Mouse (Mus musculus) spleen, postnatal 14 days (tissue): ENCODE data around the gene Itgb2.

Experiments used
- DNase-seq, 2 experiments: peaks; one replicate each; pipeline ENCODE4 v3.0.0; 2021 to 2022; ENCODE audit warnings: low spot score in 2 of 2

Itgb2 gene

DNA sequence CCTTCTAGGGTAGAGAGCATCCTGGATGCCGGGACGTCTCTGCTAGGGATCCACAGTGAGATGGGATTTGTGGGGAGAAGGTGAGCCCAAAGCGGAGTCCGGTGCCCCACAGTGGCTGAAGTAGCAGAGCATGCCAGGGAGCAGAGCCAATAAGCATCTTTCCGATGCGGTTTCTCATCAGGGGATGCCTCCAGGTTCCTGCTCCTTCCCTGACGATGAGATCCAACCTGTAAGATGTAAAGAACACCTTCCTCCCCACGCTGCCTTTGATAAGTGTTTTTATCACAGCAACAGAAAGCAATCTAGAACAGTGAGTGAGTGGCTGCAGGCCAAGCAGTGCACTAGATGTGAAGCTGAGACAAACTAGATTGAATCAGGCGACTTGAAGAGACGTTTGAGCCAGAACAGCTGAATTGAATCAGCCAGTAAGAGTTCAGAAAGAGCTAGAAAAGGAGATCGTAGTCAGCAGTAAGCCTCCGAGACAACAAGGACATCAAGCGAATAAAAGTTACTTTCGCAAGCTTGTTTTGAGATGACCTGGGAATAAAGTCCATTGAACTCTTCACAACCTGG, 13.6 kb upstream of the Itgb2 start:
- no peak for DNase-seq

DNA sequence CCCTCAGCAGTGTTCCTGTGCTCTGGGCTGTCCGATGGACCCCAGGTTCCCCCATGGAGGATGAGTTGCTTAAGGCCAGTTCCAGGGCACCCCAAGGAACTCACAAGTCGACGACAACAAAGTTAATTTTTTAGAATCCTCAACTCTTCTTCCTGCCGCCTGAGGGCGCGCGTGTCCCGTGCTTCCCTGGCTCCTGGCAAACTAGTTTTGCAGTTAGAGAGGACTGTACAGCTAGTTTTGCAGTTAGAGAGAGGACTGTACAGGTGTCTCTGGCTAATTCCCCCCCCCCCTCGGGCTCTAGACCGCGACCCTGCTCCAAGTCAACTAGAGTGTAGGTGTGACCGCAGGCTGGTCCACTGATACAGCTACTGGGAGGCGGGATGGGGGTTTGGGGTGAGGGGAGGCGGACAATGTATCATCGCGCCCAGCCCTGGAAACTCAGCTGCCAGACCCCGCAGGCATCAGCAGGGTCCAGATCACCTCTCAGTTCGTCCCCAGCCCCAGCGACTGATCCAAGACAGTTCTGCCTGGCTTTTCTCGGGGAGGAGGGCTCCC, 12.9 kb upstream of the Itgb2 start:
- DNase-seq, result peak; percentile 56 to 70

DNA sequence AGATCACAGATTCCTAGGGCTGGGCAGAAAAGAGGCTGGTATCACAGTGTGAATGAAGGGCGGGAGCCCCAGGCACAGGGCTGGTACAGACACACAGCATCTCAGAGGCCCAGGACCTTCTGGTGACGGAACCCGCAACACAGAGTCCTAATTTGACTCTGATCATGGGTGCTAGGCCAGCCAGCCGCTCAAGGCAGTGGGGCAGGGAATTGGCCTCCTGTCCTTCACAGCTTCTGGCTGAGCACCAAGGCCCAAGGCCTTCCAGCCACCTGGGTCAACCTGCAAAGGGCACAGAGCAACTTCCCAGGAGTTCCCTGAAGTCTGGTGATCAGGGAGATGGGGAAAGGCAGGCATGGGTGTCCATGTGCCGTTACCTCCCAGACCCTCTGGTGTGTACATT, 12.3 kb upstream of the Itgb2 start:
- no peak for DNase-seq

DNA sequence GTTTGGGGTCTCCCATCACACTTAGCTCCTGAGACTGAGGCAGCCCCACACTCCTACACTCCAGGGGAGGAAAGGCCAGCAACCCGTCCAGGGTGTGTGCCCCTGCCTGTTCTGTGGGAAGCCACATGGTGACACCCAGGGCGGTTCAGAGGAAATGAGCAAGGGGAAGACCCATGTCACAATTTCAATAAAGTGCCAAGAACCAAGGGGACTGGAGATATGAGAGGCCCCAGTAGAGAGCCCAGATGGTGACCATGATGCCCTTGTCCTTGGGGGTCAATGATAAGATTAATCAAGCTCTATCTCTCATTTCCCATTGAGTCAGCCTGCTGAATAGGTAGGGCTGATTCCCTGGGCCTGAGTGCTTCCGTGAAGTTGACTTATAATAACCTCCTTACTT, 10.9 kb upstream of the Itgb2 start:
- DNase-seq, result no peak

DNA sequence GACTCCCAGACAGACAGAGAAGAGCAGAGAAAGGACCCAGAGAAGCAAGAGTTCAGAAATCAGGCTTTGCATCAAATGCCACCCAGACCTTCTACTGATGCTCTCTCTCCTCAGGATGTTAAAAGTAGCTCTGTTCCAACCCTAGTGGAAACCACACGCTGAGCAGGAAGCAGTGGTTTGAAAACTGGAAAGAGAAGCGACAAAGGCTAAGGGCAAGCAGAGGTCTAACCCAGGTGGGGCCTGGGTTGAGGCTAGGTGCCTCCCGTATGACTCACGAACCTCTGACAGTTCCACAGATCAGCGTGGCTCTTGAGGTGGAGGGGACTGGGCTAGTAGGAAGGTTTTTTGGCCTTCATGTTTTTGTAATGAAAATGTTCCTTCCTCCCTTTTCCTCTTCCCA, 9.6 kb upstream of the Itgb2 start:
- DNase-seq, result no peak

DNA sequence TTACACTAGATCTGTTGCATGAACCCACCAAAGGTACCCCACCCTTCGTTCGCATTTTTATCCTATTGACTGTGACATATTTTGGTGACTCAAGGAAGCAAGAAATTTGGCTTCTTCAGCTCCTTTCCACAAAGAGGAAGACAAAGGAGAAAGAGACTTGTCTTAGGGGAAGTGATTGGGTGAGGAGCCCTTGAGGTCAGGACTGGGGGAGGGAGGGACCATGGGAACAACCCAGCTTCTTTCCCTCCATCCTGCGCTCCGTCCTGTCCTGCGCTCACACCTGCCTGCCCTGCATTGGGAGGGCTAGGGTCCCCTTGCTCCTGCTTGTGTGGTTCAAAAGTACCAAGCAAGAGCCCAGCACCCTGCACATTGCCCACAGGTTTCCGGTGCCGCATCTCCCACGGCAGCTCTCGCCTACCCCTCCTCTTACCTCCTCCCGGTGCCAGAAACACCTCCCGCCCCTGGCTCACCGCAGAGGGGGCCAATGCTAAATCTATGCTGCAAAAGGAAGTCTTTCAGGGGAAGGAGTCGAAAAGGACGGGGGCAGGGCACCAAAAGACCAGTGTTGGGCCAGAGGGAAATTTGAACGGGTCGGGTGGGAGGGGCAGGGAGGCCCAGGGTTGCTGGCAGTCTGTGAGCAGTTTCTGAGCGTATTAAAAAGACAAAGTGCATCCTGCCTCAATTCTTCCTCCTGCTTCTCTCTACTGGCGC, 7.9 kb upstream of the Itgb2 start:
- DNase-seq, result peak in 1 of 2 experiments; percentile 33

DNA sequence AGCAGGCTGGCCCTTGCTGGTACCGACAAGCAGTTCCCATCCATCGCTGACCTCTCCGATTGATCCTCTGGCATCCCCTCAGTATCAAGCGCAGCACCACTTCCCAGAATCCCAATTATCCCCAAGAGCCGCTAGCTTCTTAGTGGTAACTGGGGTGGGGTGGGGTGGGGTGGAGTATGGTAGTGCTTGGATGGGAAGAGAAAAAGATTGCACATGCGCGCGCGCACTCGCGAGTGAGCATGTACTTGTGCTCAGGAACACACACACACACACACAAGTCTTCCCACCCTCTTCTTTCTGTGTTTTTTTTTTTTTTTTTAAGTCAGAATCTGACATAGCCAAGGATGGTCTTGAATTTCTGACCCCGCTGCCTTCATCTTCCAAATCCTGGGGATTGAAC, 7.3 kb upstream of the Itgb2 start:
- DNase-seq, result no peak

DNA sequence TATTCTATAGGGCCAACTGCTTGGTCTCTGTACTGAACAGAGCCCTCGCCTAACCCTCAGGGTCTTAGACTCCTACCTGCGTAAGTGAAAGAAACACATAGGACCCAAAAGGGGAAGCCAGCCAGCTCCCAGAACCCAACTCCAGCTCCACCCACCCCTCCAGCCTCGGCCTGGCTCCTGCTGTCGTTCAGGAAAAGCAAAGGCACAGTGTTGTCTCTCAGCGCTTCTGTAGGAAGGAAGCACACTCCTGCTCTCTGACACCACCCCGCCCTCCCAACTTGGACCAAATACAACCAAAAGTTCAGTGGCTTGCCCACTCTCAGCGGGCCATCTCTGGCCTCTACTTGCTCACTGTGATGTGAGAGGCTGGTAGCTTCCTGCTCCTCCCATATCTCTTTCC, 6.7 kb upstream of the Itgb2 start:
- DNase-seq, result no peak

DNA sequence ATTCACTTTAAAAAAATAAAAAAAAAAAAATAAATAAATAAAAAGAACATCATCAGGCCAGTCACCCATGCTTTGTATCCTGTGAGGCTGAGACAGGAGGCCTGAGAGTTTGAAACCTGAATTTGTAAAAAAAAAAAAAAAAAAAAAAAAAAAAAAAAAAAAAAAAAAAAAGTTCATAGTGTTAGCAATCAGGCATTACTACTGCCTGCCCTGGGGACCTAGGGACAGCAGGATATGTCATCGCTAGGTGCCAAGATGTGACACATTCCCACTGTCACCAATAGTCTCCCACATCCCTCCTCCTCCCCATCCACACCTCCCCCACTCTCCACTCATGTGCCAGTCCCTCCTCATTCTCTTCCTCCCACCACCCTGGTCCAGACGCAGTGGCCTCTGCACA, 3.6 kb upstream of the Itgb2 start:
- no peak for DNase-seq

DNA sequence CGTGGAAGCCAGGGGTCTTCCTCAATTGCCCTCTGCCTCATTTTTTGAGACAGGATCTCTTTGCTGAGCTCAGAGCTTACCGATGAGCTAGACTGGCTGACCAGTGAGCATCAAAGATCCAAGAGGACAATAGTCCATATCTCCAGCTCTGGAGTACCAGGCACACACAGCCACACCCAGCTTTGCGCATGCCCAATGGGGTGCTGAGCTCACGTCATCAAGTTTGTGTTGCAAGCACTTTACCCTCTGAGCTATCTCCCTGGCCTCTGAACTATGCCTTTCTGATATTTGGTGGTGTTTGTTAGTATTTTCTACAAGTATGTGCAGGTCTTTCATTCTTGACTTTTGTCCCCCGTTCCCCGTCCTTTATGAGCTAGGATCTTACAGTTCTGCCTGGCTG, 1.4 kb upstream of the Itgb2 start:
- no peak for DNase-seq

DNA sequence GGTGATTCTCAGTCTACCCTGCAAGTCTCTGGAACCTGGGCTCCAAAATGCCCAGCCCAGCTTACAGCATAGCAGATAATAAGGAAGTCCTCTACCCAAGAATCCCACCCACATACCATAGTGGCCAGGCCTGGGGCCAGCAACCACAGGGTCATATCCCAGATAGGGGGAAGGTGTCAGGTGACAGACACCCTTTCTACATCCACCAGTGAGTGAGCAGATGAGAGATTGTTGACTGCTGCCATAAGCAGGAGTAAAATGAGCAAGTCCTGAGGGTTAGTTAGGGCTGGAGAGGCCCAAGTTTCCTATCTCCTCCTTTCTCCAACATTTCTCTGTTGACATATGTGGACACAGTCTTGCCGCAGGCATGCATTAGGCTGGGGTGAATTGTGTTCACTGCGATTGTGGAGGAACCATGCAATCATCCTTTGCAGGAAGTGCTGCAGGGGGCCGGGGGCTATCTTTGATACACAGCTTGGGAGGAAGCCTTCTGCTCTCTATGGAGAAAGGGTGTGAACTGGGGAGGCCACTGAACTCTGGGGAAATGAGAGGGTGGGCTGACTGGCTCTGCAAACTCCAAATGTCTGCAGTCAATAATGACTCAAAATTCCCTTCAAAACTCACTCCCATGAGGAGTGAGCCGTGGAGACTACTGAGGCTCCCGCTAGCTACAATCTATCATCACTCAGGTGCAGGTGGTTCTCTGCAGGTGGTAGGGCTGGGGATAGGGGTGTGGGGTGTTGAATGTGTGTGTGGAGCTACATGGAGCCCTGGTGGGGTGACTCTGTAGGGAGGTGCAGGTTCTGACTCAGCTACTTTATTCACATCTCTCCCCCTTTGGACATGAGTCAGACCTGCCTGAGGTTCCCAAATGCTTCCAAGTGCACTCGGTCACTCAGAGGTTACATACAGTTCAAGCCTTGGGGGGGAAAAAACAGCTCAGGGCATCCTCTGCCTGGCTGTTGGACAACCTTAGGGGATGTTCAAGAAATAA, 1.3 kb downstream of the Itgb2 start:
- DNase-seq, result no peak

DNA sequence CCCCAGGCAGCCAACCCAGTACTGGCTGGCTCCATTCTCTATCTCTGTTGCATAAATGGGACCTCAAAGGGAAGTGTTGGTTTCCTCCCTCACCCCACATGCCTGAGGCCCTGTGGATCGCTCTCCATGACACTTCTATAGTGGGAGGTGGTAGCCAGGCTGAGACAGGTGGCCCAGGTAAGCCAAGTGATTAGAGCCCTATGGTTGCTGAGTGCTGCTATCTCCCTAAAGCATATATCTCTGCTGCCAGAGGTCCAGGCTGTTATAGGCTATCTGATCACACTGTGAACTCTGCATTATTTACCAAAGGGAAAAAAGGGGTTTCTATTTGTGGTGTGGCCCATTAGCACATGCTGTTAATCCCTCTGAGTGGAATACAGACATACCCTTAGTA, 2.0 kb downstream of the Itgb2 start:
- DNase-seq, result no peak

DNA sequence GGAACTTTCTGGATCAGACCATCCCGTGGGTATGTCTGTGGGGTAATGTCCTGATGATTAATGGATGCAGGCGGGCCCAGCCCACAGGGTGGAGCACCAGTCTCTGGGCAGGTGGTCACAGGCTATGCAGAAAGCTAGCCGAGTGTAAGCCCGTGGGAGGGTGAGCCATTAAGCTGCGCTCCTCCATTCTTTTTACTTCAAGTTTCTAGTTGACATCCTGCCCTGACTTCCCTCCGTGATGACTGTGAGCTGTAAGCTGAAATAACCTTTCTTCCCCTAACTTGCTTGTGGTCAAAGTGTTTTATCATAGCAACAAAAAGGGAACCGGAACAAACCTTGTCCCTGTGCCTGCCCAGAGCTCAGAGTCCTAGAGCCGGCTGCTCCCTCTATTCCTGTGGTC, 6.7 kb downstream of the Itgb2 start:
- DNase-seq, result no peak

DNA sequence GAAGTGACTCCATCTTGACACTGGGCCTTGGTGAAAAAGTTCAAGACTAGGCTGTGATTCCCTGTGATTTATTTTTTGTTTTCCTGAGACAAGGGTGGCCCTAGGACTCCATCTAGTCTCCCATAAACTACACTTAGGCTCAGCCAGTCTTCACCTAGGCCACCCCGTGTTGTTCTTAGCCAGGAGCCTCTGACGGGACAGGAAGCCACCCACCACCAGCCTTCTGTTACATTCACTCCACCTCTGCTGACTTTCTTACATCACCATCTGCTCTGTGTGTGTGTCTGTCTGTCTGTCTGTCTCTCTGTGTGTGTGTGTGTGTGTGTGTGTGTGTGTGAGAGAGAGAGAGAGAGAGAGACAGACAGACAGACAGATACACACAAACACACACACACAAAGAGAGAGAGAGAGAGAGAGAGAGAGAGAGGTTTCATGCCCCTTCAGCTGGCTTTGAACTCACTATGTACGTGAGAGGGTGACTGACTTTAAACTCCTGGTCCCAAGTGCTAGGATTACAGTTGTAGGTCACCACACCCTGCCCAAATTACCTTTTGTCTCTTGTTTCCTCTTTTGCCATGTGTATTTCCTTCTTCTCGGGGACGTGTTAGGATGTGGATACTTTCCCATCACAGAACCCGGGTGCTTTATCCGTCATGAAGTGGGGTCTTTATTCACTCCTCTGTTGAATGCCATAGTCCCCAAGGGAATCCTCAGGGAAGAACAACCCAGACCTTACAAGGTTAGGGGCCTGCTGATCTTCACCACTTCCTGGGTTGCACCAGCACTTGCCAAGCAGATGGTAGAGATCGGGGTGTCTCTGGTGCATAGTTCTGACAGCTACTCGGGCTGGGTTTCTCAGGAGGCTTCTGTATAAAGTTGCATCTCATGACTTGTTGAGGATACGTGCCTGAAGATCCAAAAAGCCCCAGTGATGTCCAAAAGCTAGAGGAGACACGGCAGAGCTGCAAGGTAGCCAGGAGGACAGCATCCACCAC, 7.5 kb downstream of the Itgb2 start:
- no peak for DNase-seq

DNA sequence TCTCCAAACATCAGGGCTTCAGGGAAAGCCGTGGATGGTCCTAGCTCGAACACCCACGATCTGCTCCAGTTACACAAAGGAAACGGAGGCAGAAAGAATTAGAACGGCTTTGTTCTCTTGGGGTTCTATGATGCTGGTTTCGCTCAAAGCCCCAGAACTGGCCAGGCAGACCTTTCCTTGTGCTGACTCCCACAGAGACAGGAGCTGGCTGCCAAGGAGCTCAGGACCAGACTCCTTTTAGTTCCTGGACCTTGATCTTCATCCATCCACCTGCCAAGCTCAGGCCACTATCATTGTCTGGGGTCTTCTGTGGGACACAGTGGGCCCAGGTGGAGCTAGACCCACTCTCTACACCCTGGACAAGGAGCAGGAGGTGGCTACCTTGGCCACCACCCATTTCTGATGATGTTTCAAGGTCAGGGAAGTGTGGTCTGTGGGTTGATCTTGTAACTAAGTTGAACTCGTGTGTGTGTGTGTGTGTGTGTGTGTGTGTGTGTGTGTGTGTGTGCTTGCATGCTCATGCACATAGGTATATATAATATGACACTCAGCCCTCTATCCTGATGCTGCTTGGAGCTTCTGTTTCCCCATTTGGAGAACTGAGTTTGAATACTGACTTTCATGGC, 9.4 kb downstream of the Itgb2 start:
- DNase-seq, result no peak

DNA sequence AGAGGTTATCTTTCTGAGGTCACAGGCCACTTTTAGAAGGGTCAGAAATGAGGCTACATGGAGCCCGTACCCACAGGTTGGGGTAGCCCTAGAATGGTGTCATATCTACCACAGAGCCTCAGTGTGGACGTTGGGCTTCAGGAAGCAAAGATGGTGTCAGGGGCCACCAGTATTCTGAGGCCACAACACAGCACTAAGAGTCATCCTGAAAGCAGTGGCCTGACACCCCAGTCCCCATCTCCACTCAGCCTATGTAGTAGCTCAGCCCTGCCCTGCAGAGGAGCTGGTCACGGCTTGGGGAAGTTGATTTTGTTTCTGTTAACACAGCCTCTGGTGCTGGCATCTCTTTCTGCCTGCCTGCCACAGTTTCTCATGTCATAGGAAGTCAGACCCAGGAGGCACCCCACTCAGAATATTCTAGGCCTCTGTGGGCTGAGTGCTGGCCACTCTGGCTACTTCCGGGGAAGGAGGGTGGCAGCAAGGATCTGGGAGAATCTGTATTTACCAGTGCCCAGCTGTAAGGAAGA, 10.6 kb downstream of the Itgb2 start:
- no peak for DNase-seq

DNA sequence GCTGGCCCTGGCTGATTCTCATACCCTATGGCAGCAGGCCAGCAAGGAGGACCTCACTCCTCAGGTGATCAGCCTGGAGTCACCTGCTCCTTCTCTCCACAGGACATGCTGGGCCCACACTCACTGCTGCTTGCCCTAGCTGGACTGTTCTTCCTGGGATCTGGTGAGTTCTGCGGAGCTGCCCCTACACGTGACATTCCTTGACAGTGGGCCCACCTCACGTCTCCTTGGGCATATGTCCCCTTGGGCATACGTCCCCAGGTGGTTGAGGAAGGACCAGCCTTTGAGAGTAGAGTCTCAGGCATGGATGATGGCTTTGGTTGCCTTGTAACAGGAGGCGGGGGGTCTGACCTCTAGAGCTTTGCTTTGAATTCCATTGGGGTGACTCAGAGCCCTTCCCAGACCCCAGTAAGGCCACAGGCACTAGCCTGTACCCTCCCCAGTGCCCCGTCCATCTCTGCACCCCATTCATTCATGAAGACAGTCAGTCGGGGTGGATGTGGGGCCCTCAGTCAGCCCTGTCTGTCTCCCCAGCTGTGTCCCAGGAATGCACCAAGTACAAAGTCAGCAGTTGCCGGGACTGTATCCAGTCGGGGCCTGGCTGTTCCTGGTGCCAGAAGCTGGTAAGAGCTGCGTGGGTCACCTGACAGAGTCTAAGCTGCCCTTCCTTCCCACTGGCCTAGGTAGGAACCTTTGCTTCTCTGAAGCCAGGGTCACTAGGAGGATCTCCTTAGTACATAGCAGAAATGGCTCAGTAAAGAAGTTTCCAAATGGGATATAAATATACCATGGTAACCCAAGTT, 12.0 kb downstream of the Itgb2 start:
- DNase-seq, result no peak

DNA sequence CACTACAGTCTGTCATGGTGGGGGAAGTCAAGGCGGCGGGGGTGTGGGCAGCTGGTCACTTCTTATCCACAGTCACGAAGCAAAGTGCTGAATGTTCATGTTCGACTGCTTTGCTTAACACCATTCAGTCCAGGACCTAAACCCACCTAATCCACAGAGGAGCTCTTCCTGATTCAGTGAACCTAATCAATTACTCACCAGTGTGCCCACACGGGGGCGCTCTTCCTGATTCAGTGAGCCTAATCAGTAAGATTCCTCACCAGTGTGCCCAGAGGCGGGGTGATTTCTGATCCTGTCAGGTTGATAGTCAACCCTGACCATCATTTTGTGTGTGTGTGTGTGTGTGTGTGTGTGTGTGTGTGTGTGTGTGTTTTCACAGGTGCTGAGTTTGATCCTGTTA, 13.2 kb downstream of the Itgb2 start:
- DNase-seq, result peak in 1 of 2 experiments; percentile 33

DNA sequence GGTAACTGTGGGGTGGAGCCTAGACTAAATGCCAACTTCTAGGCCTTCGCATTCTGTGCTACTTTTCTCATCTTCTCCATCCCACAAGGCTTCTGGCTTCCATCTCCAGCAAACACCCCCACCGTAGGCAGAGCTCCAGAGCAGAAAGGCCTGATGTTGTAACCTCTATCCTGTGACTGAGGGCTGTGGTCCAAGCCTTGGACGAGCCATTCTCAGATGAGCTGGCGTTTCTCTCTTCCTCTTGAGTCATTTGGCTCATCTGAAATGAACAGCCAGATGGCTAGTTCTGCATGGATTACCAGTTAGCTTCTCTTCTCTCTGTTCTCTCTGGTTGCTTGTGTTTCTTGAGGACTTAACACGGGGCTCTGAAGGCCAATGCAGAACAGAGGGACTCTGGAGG, 14.9 kb downstream of the Itgb2 start:
- DNase-seq, result no peak

DNA sequence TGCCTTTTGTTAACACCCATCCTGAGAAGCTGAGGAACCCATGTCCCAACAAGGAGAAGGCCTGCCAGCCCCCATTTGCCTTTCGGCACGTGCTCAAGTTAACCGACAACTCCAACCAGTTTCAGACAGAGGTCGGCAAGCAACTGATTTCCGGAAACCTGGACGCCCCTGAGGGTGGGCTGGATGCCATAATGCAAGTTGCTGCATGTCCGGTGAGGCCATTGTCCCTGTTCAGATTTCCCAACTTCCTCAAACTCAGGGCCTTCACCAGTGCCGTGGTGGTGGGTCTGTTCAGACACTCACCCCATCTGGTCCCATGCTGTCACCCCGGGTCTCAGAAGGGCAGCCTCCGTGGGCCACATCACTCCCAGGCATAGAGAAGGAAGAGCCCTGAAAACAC, 18.5 kb downstream of the Itgb2 start:
- DNase-seq, result no peak
